Mouse (Mus musculus): Measurements from ENCODE around the gene Fam83e.

- TF ChIP-seq POLR2A (IDR thresholded peaks at IDR 0.05; ENCODE audit: borderline replicate concordance, insufficient read depth, low read length) (no peak), CTCF (IDR thresholded peaks at IDR 0.05; ENCODE audit: borderline replicate concordance, insufficient read depth, low read depth, low read length) (no peak)
Measured at GRCm38 (mm10) chr7:45749401-45749800, 28.4 kb downstream of the Fam83e start.
